9 mouse cellular contexts compared by ENCODE assay signal in the genomic region with DNA sequence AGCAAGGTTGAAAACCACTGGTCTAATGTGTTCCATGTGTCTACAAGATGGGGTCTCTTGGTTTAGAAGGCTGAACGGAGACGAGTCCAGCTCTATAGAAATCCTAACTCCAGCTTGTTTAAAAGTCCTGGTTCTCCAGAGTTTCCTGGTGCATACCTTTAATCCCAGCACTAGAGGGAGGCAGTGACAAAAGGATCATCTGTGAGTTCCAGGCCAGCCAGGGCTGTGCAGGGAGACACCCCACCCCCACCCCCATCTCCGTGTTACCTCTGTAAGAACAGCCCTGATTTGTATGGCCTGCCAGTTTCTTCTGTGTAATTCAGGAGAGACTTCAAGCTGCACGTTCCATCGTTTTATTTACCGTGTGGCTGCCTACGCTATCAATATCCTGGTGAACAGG. TPM values are rescaled to one million over a fixed set of nuclear protein-coding genes. Genes with fewer than 3 reads are reported as not detected.
A peak's percentile ranks its signal among the peaks of the same experiment; 100 is the strongest.
DNase-seq lines count a peak whose midpoint lies in the region; ATAC-seq and TF ChIP-seq lines count a peak whose summit lies in the region.
"Had no signal": no experiment of that assay in that cellular context is flagged by ENCODE, and none has a peak within 500 bp of the region (broad histone marks: within the 10 kb centered on the region; RNA-seq: fewer than 3 reads in every experiment).

No protein-coding gene starts in this region.

- 61% methylated on average over 7 of the region's 7 CpGs for WGBS in forebrain, embryonic 15.5 days
- 62% methylated on average over 7 of the region's 7 CpGs for WGBS in forebrain, embryonic 13.5 days
- 64% methylated on average over 7 of the region's 7 CpGs for WGBS in hindbrain, postnatal 0 days
- 38% methylated on average over 7 of the region's 7 CpGs for WGBS in liver, embryonic 14.5 days (ENCODE audit: insufficient replicate concordance)
- WGBS in stomach, embryonic 14.5 days: 52% methylated on average over 7 of the region's 7 CpGs

- no peak overlapping the region for H3K4me3 ChIP-seq in forebrain, embryonic 15.5 days
- no peak overlapping the region for H3K4me3 ChIP-seq in forebrain, embryonic 13.5 days
- H3K4me3 ChIP-seq in hindbrain, postnatal 0 days (ENCODE audit: low read length): no peak overlapping the region
- H3K4me3 ChIP-seq in liver, embryonic 14.5 days (ENCODE audit: insufficient read depth in 1 of 2, low read depth in 2 of 2, low read length in 2 of 2): no peak overlapping the region
- no peak overlapping the region for H3K4me3 ChIP-seq in stomach, embryonic 14.5 days (ENCODE audit: low read depth, low read length)

- H3K27ac ChIP-seq in forebrain, embryonic 15.5 days (replicated peaks): no peak overlapping the region
- H3K27ac ChIP-seq in forebrain, embryonic 13.5 days: no peak overlapping the region
- H3K27ac ChIP-seq in hindbrain, postnatal 0 days: no peak overlapping the region
- H3K27ac ChIP-seq in liver, embryonic 14.5 days: peak overlapping the region; percentile 22; the same call in 1 of the 2 replicates
- H3K27ac ChIP-seq in stomach, embryonic 14.5 days (ENCODE audit: low read length): no peak overlapping the region

- H3K4me1 ChIP-seq in forebrain, embryonic 15.5 days: 0 out of 2 replicates have a peak, but pooled peaks cover 4% of the 10 kb centered on the region
- peaks cover 4% of the 10 kb centered on the region; the same call in 1 of the 2 replicates for H3K4me1 ChIP-seq in forebrain, embryonic 13.5 days
- no peaks in the 10 kb centered on the region for H3K4me1 ChIP-seq in hindbrain, postnatal 0 days (ENCODE audit: insufficient read depth, low read length)
- H3K4me1 ChIP-seq in liver, embryonic 14.5 days (replicated peaks; ENCODE audit: control insufficient read depth in 2 of 2, insufficient read depth in 2 of 2, low read length in 1 of 2): peaks cover 0 to 18% of the 10 kb centered on the region in 2 experiments; a peak in 2 of 4 replicates
- peaks cover 9% of the 10 kb centered on the region; the same call in 1 of the 2 replicates for H3K4me1 ChIP-seq in stomach, embryonic 14.5 days (ENCODE audit: control insufficient read depth, insufficient read depth, low read length)

- H3K36me3 ChIP-seq in forebrain, embryonic 15.5 days: 0 out of 2 replicates have a peak, but pooled peaks cover 5% of the 10 kb centered on the region
- peaks cover 22% of the 10 kb centered on the region for H3K36me3 ChIP-seq in forebrain, embryonic 13.5 days (ENCODE audit: poor library complexity, severe bottlenecking)
- peaks cover 9% of the 10 kb centered on the region; the same call in 1 of the 2 replicates for H3K36me3 ChIP-seq in hindbrain, postnatal 0 days (ENCODE audit: insufficient read depth, low read length)
- H3K36me3 ChIP-seq in liver, embryonic 14.5 days (replicated peaks; ENCODE audit: control insufficient read depth, insufficient read depth, low read depth): peaks cover 2% of the 10 kb centered on the region
- H3K36me3 ChIP-seq in stomach, embryonic 14.5 days (ENCODE audit: control insufficient read depth, insufficient read depth, low read length): peaks cover 14% of the 10 kb centered on the region

- TF ChIP-seq CTCF in hindbrain, postnatal 0 days (IDR thresholded peaks at IDR 0.05; ENCODE audit: low read depth): peak; percentile 63
- TF ChIP-seq CTCF in liver, embryonic 14.5 days (IDR thresholded peaks at IDR 0.05; ENCODE audit: low read depth): peak; percentile 47

- peak; percentile 56 for DNase-seq in Muller cell, postnatal 12 days (ENCODE audit: inconsistent ontology term)
- DNase-seq in hindbrain, postnatal 0 days (ENCODE audit: low spot score): peak; percentile 61
- DNase-seq in liver, embryonic 14.5 days (ENCODE audit: low read depth in 3 of 3, low spot score in 3 of 3): no peak
- no peak for DNase-seq in layer of hippocampus, adult 9-11 months
- DNase-seq in ovary, postnatal 36 days (ENCODE audit: low spot score): no peak

- no peak overlapping the region for H3K9ac ChIP-seq in forebrain, embryonic 15.5 days (replicated peaks)
- no peak overlapping the region for H3K9ac ChIP-seq in forebrain, embryonic 13.5 days
- H3K9ac ChIP-seq in hindbrain, postnatal 0 days (replicated peaks; ENCODE audit: low read length): no peak overlapping the region
- no peak overlapping the region for H3K9ac ChIP-seq in liver, embryonic 14.5 days (replicated peaks)
- no peak overlapping the region for H3K9ac ChIP-seq in stomach, embryonic 14.5 days (replicated peaks; ENCODE audit: low read depth, low read length)

- TF ChIP-seq EP300 in liver, embryonic 14.5 days (IDR thresholded peaks at IDR 0.05; ENCODE audit: low read depth): no peak

- 0 out of 2 replicates have a peak, but pooled peaks have one; percentile 41 for ATAC-seq in forebrain, embryonic 15.5 days (replicated peaks)
- no peak for ATAC-seq in forebrain, embryonic 13.5 days
- ATAC-seq in hindbrain, postnatal 0 days: peak; percentile 70; the same call in 1 of the 2 replicates
- ATAC-seq in liver, embryonic 14.5 days (ENCODE audit: insufficient read depth): peak; percentile 64
- peak; percentile 53; the same call in 1 of the 2 replicates for ATAC-seq in stomach, embryonic 14.5 days (ENCODE audit: insufficient number of reproducible peaks, insufficient read depth, low FRiP score, low read depth)

- no peak overlapping the region for H3K4me2 ChIP-seq in forebrain, embryonic 15.5 days (replicated peaks)
- H3K4me2 ChIP-seq in forebrain, embryonic 13.5 days: no peak overlapping the region
- H3K4me2 ChIP-seq in hindbrain, postnatal 0 days (ENCODE audit: low read depth, low read length): no peak overlapping the region
- no peak overlapping the region; the same call in 1 of the 2 replicates for H3K4me2 ChIP-seq in liver, embryonic 14.5 days (ENCODE audit: low read depth)
- no peak overlapping the region for H3K4me2 ChIP-seq in stomach, embryonic 14.5 days (replicated peaks; ENCODE audit: low read depth, low read length)

- H3K27me3 ChIP-seq in forebrain, embryonic 15.5 days: no peaks in the 10 kb centered on the region
- H3K27me3 ChIP-seq in forebrain, embryonic 13.5 days: no peaks in the 10 kb centered on the region
- H3K27me3 ChIP-seq in hindbrain, postnatal 0 days (ENCODE audit: insufficient read depth, low read length): no peaks in the 10 kb centered on the region
- H3K27me3 ChIP-seq in liver, embryonic 14.5 days (ENCODE audit: control insufficient read depth, insufficient read depth, low read length): no peaks in the 10 kb centered on the region
- H3K27me3 ChIP-seq in stomach, embryonic 14.5 days (ENCODE audit: control insufficient read depth, insufficient read depth, low read length): no peaks in the 10 kb centered on the region

- no peaks in the 10 kb centered on the region for H3K9me3 ChIP-seq in forebrain, embryonic 15.5 days
- no peaks in the 10 kb centered on the region for H3K9me3 ChIP-seq in forebrain, embryonic 13.5 days (replicated peaks)
- H3K9me3 ChIP-seq in hindbrain, postnatal 0 days (ENCODE audit: low read length): no peaks in the 10 kb centered on the region
- H3K9me3 ChIP-seq in liver, embryonic 14.5 days (ENCODE audit: control insufficient read depth, low read length): no peaks in the 10 kb centered on the region
- H3K9me3 ChIP-seq in stomach, embryonic 14.5 days (ENCODE audit: control insufficient read depth, low read depth, low read length): no peaks in the 10 kb centered on the region
- H3K9me3 ChIP-seq: G1E had no signal

RNA-seq across cellular contexts. Expression of gene Mrln, which starts 8.7 kb away (rescaled TPM):
- polyA plus RNA-seq in forebrain, embryonic 15.5 days (2015; fragmentation: Nextera tagmentation; extraction: Ambion mirVana): 0.65 and 1.6 TPM in 2 replicates
- 0.65 TPM in 1 of 2 replicates, not detected in the other for polyA plus RNA-seq in forebrain, embryonic 13.5 days (2015; fragmentation: Nextera tagmentation; extraction: Ambion mirVana)
- total RNA-seq in hindbrain, postnatal 0 days (2014; rRNA removed): 5.3 and 6.3 TPM in 2 replicates
- polyA plus RNA-seq in hindbrain, postnatal 0 days (2015; fragmentation: Nextera tagmentation; extraction: Ambion mirVana): 3.3 and 3.9 TPM in 2 replicates
- polyA plus RNA-seq in liver, embryonic 14.5 days (2012; rRNA removed): 0.15 TPM in 1 of 2 replicates, not detected in the other
- not detected in 2 replicates for polyA plus RNA-seq in liver, embryonic 14.5 days (2014; fragmentation: Nextera tagmentation; extraction: Ambion mirVana)
- 1.0 and 1.5 TPM in 2 replicates for polyA plus RNA-seq in stomach, embryonic 14.5 days (2014; fragmentation: Nextera tagmentation; extraction: Ambion mirVana)
- polyA plus RNA-seq: G1E had no signal

RNA-seq across cellular contexts. Expression of gene Slc16a9, which starts 49.1 kb away (rescaled TPM):
- polyA plus RNA-seq in forebrain, embryonic 15.5 days (2015; fragmentation: Nextera tagmentation; extraction: Ambion mirVana): 1.5 and 1.6 TPM in 2 replicates
- polyA plus RNA-seq in forebrain, embryonic 13.5 days (2015; fragmentation: Nextera tagmentation; extraction: Ambion mirVana): 0.30 and 0.45 TPM in 2 replicates
- total RNA-seq in hindbrain, postnatal 0 days (2014; rRNA removed): 7.3 and 11.6 TPM in 2 replicates
- polyA plus RNA-seq in hindbrain, postnatal 0 days (2015; fragmentation: Nextera tagmentation; extraction: Ambion mirVana): 4.5 and 4.7 TPM in 2 replicates
- 0.26 and 0.27 TPM in 2 replicates for polyA plus RNA-seq in liver, embryonic 14.5 days (2012; rRNA removed)
- polyA plus RNA-seq in liver, embryonic 14.5 days (2014; fragmentation: Nextera tagmentation; extraction: Ambion mirVana): 0.28 and 0.39 TPM in 2 replicates
- polyA plus RNA-seq in stomach, embryonic 14.5 days (2014; fragmentation: Nextera tagmentation; extraction: Ambion mirVana): 1.5 and 1.9 TPM in 2 replicates
- polyA plus RNA-seq: G1E had no signal

Comparison
In these comparisons a context has a peak if more than half of its experiments do, and no peak if none do; other contexts are left out.
1. DNase-seq: peak in Muller cell, postnatal 12 days (single experiment) and hindbrain, postnatal 0 days (single experiment); none in liver, embryonic 14.5 days (0 of 3), layer of hippocampus, adult 9-11 months (single experiment) and ovary, postnatal 36 days (single experiment).